Mouse (Mus musculus) lung, adult 2 months (tissue): ENCODE data around the gene Fam78a. TPM values are rescaled to one million over a fixed set of nuclear protein-coding genes. Genes with fewer than 3 reads are reported as not detected.

Experiments
- DNase-seq: peaks from one replicate; pipeline ENCODE4 v3.0.0; 2022
- H3K4me1 ChIP-seq: fragments of 200-500 bp; 2 replicates; pipeline ENCODE4 v1.6.1; 2011; ENCODE audit warnings: low read length; ENCODE audit not compliant: control insufficient read depth, insufficient read depth
- H3K4me3 ChIP-seq: fragments of 200-500 bp; replicated peaks from 2 replicates; pipeline ENCODE3; 2011; ENCODE audit warnings: low read depth, mild to moderate bottlenecking, control low read depth, low read length; ENCODE audit errors: extremely low read depth
- CTCF ChIP-seq: fragments of 200-500 bp; IDR thresholded peaks from 2 replicates; pipeline ENCODE4 v1.5.1; 2011; ENCODE audit warnings: mild to moderate bottlenecking, low read length, control low read depth; ENCODE audit not compliant: insufficient read depth
- POLR2A ChIP-seq: fragments of 200-500 bp; IDR thresholded peaks from 2 replicates; pipeline ENCODE4 v1.6.1; 2011; ENCODE audit warnings: low read depth, mild to moderate bottlenecking, control low read depth, low read length, borderline replicate concordance; ENCODE audit errors: extremely low read depth
- WGBS: fragments of 180-500 bp; shearing (Covaris S2); methylation state at CpG from one replicate; pipeline ENCODE4 v1.1.7; 2018; 5-methylcytosine and 5-hydroxymethylcytosine counted together
- polyA plus RNA-seq: library from polyadenylated mRNA; depleted of rRNA; stranded (reverse); fragments of >200 nt; gene quantifications from 2 replicates; pipeline ENCODE4 v1.2.3, GENCODE M21; 2012

Fam78a gene
- polyA plus RNA-seq, 1 experiment = 7.5 TPM

GRCm38 (mm10) chr2:32127653-32128535 lies 43.2 kb upstream of the Fam78a start:
- TF ChIP-seq POLR2A (no peak), CTCF (no peak)
- Histone ChIP-seq H3K4me3 (no peak overlapping the region), H3K4me1 (peaks cover 2% of the 10 kb centered on the region; the same call in 1 of the 2 replicates)
- WGBS = 23% methylated on average over 16 of the region's 16 CpGs
- DNase-seq = no peak

- Histone ChIP-seq H3K4me1 (no peaks in the 10 kb centered on the region), H3K4me3 (no peak overlapping the region)
- WGBS = 66% methylated on average over 2 of the region's 2 CpGs
- no peak for TF ChIP-seq POLR2A
- no peak for TF ChIP-seq CTCF
- DNase-seq = no peak
Measured at GRCm38 (mm10) chr2:32121785-32122184, 37.1 kb upstream of the Fam78a start.

GRCm38 (mm10) chr2:32121150-32121549 lies 36.5 kb upstream of the Fam78a start:
- Histone ChIP-seq H3K4me3 (no peak overlapping the region), H3K4me1 (no peaks in the 10 kb centered on the region)
- TF ChIP-seq CTCF (no peak), POLR2A (no peak)
- WGBS = 61% methylated on average over 5 of the region's 5 CpGs
- no peak for DNase-seq

- Histone ChIP-seq H3K4me1 (no peaks in the 10 kb centered on the region), H3K4me3 (no peak overlapping the region)
- TF ChIP-seq POLR2A (no peak), CTCF (no peak)
- 80% methylated on average over 20 of the region's 20 CpGs for WGBS
- DNase-seq = no peak
Measured at GRCm38 (mm10) chr2:32119802-32120750, 35.4 kb upstream of the Fam78a start.

GRCm38 (mm10) chr2:32115851-32116268 lies 31.2 kb upstream of the Fam78a start:
- 82% methylated on average over 4 of the region's 4 CpGs for WGBS
- no peak for TF ChIP-seq POLR2A
- no peak for TF ChIP-seq CTCF
- Histone ChIP-seq H3K4me1 (no peaks in the 10 kb centered on the region), H3K4me3 (no peak overlapping the region)
- DNase-seq = no peak

GRCm38 (mm10) chr2:32112548-32112947 lies 27.9 kb upstream of the Fam78a start:
- TF ChIP-seq CTCF (no peak), POLR2A (no peak)
- Histone ChIP-seq H3K4me3 (no peak overlapping the region), H3K4me1 (no peaks in the 10 kb centered on the region)
- no peak for DNase-seq
- 46% methylated on average over 2 of the region's 2 CpGs for WGBS

GRCm38 (mm10) chr2:32111268-32111667 lies 26.6 kb upstream of the Fam78a start:
- H3K4me3 ChIP-seq = no peak overlapping the region
- TF ChIP-seq CTCF (no peak), POLR2A (no peak)
- no peak for DNase-seq
- WGBS = 84% methylated on average over 1 of the region's 1 CpGs
- H3K4me1 ChIP-seq = no peaks in the 10 kb centered on the region

GRCm38 (mm10) chr2:32105930-32106329 lies 21.3 kb upstream of the Fam78a start:
- DNase-seq = no peak
- WGBS = 79% methylated on average over 7 of the region's 7 CpGs

GRCm38 (mm10) chr2:32105117-32105913 lies 20.7 kb upstream of the Fam78a start:
- H3K4me1 ChIP-seq = no peaks in the 10 kb centered on the region
- TF ChIP-seq CTCF = no peak
- TF ChIP-seq POLR2A = no peak
- H3K4me3 ChIP-seq = no peak overlapping the region
- 79% methylated on average over 16 of the region's 16 CpGs for WGBS
- no peak for DNase-seq

More at GRCm38 (mm10) chr2:32105930-32106329, 21.3 kb upstream of the Fam78a start:
- Histone ChIP-seq H3K4me1 (no peaks in the 10 kb centered on the region), H3K4me3 (no peak overlapping the region)
- no peak for TF ChIP-seq CTCF
- no peak for TF ChIP-seq POLR2A
